Mouse (Mus musculus) layer of hippocampus, adult 9-11 months (tissue): Measurements from ENCODE around the gene Hcar1.

ENCODE experiments used
- DNase-seq: peaks from one replicate; pipeline ENCODE4 v3.0.0; 2022

Gene Hcar1

DNA sequence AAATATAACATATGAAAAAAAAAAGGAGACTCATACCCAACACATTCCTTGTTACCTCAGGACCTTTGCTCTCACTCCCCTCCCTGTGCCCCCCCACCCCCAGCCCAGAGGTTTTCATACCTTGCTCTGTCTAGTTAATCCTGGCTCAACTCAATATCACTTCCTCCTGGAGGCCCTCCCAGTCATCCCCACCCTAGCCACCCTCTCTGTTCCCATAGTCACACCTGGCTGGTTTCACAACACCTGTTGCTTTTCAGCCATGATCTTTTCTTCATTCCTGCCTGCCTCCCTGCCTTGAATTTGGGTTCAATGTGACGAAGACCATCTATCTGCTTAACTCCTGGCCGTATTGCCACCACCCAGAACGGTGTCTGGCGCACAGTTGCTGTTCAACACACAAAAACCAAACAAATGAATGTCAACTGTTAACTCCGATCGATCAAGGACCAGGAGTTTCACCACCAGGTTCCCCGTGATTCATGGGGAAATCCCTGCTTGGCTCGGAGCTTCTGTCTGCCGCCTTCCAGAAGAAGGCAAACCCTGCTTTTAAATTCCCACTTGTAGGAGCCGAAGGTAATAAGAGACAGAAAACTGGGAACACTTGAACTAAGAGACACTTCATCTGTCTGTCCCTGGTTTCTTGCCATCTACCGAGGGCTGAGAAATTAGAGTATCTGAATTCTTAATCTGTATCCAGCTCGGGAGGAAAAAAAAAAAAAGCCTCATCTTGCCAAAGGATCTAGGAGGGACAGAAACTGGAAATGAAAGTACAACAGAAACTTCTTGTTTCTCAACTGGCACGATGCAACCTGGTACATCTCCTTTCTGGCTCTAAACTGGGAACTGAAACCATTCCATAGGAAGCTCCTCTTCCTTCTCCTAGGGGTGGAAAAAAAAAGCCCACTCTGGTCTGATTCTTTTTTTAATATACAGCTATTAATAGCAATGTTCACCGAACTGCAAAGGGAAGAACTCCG, 17.2 kb downstream of the Hcar1 start:
- peak; percentile 58 for DNase-seq

DNA sequence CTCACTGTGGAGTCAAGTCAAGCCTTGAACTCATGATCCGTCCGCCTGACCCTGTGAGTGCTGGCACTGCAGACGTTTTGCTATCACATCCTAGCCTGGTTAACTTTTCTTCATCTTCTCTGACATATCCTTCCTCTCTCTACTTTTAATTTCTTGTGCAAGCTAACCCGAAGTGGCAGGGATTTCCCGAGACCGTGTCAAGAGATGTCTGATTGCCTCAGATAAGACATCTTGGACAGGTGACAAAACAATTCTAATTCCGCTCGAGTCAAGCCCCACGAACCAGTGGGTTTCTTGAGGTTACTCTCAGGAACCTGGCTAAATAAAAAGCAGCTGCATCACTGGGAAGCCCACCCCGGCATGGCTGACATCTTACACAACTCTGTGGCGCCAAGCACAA, 21.0 kb downstream of the Hcar1 start:
- DNase-seq: no peak

DNA sequence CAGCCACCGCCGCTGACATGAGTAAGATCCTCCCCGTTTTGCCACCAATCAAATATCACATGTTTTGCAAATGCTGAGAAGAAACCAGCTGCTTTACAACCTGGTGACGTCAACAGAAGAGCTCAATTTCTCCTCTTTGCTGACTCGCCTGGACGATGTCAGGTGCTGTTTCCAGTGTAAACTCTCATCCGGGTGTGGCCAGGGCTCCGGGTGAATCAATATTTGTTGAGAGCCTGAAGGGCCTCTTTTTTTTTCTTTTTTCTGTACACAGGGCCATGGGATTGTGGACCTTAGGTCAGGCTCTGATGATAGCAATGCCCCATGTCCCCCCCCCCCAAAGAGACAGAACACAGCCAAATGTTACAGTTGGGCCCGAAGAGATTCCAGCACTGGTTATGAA, 25.3 kb downstream of the Hcar1 start:
- no peak for DNase-seq

- no peak for DNase-seq
These were observed 25.8 kb downstream of the Hcar1 start for GRCm38 (mm10) chr5:123853877-123854504.

GRCm38 (mm10) chr5:123851398-123851797, 28.4 kb downstream of the Hcar1 start:
- no peak for DNase-seq

DNA sequence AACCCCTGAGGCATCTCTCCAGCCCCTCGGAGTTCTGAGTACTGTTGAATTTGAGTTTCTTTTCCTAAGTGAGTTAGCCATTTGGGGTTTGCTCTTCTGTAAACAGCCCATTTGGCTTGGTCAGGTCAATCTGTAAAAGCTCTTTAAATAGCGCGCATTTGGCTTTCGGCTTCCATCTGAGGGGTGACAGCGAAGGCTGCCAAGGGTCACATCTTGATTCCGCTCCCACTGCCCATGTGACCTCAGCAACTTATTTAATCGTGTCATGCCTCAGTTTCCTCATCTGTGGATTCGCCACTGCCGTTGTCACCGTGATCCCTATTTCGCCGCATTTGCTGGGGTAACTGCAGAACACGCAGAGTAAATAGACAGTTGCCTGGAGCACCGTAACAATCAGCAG, 35.5 kb downstream of the Hcar1 start:
- DNase-seq: no peak

GRCm38 (mm10) chr5:123843816-123844215, 36.0 kb downstream of the Hcar1 start:
- no peak for DNase-seq

DNA sequence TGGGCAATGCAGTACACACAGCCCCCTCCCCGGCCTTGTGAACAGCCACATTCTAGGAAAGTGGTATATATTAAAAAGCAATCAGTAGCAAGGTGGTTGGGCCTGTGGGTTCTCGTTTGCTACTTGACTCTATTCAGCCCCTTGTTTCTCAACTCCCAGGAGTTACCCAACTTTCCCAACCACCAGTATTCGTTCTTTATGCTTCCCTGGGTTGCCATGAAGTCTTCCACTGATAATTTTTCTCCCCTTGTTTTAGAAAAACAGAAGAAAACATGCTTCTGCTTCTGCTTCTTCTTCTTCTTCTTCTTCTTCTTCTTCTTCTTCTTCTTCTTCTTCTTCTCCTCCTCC, 36.9 kb downstream of the Hcar1 start:
- DNase-seq: no peak

DNA sequence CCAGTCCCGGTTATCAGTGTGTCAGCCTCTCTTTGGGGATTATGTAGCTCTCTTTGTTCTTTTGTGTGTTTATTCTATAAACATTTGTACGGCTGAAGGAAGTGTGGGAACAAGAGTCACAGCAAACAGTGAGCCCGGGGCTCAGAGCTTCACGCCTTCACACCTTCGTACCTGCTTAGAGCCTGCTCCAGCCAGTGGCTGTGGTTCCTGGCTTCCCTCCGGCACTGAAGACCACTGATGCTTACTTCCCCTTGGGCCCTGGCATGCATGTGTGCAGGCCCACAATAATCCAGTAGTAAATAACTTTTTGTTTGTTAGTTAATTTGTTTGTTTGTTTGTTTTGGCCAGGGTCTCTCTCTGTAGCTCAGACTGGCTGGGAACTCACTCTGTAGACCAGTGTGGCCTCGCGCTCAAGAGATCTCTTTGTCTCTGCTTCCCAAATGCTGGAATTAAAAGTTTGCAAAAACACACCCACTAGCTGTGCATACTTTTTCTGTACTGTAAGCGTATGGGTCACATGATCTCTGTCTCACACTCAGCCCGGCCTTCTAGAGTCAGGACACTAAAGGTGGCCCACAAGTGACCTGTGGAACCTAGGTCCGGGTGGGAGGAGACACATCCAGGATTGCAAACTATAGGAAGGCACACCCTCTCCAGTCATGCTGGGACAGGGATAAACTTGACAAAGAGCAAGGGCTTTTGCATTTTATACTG, 37.4 kb downstream of the Hcar1 start:
- no peak for DNase-seq

DNA sequence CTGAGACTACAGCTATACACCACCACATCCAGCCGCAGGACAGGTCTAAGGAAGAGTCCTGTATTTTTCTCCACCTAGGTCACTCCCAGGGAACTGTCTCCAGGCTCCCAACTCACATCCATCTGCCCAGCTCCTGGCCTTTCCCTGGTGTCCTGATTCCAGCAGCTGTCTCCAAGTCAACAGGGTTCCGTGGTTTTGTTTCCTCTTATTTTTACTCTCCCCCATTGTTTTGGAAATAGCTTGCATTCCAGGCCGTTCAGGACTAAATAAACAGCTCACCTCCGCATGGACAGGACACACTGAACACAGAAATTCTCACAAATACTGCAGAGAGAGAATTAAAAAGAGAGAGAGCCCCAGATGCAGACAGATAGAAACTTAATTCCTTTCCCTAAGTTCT, 42.4 kb downstream of the Hcar1 start:
- DNase-seq: no peak

GRCm38 (mm10) chr5:123834836-123835235, 45.0 kb downstream of the Hcar1 start:
- no peak for DNase-seq

DNA sequence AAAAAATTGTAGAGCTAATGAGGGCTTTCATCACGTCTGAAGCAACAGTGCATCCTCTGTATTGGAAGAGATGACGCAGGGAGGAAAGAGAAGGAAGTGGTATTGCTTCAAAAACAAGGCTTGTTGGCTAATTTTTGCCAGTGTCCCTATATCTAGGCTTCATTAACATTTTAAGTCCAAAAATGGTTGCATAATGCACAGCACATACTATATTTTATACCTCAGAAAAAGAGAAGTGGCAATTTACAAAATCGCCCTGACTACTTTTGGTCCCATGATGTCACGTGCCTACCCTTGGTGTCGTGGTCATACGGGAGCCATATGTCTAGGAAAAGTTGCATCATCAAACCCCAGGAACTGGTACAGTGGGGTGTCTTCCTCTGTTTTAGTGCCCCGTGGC, 47.5 kb downstream of the Hcar1 start:
- no peak for DNase-seq

DNA sequence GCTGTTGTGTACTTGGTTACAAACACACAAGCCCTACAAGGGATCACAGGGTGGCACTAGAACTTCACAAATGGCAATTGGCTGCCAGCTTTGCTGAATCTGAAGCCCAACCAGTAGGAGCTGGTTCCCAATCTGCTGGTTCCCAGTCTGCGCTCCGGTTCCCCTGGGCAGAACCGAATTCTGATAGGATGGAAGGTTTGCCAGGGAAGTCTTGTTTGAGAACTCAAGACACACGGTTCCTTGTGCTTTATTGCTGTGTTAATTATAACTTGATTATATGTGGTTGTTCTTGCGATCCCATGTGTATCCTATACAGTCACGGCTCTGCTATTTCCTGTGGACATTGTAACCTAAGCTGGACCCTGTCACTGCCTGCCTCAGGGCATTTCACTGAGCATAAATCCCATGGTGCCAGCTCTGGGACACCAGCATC, 52.1 kb downstream of the Hcar1 start:
- DNase-seq: peak; percentile 61
